Mouse (Mus musculus): ENCODE measurements around the gene Scube3. TPM values are rescaled to one million over a fixed set of nuclear protein-coding genes. Genes with fewer than 3 reads are reported as not detected.
"Not testable (repeated sequence)": the region's sequence is repeated elsewhere in the genome, so short reads cannot be mapped to it uniquely, and the experiment has no call there.

The Scube3 gene
- polyA plus RNA-seq, 1 experiment from 2014 or later, result 6.9 TPM

- ATAC-seq (ENCODE audit: insufficient number of reproducible peaks, low FRiP score, low TSS enrichment, low read depth), result no peak
- H3K36me3 ChIP-seq, result peaks cover 29% of the 10 kb centered on the region
- H3K9me3 ChIP-seq (replicated peaks), result no peaks in the 10 kb centered on the region
- H3K9ac ChIP-seq, result no peak overlapping the region
- H3K4me1 ChIP-seq, result peaks cover 33% of the 10 kb centered on the region
- H3K4me3 ChIP-seq (replicated peaks), result no peak overlapping the region
- H3K4me2 ChIP-seq (replicated peaks), result no peak overlapping the region
- no peak overlapping the region for H3K27ac ChIP-seq (replicated peaks)
- WGBS, result 85% methylated on average over 8 of the region's 8 CpGs
- H3K27me3 ChIP-seq, result no peaks in the 10 kb centered on the region
Measured at GRCm38 (mm10) chr17:28205443-28205842, 63.5 kb downstream of the Scube3 start.

DNA sequence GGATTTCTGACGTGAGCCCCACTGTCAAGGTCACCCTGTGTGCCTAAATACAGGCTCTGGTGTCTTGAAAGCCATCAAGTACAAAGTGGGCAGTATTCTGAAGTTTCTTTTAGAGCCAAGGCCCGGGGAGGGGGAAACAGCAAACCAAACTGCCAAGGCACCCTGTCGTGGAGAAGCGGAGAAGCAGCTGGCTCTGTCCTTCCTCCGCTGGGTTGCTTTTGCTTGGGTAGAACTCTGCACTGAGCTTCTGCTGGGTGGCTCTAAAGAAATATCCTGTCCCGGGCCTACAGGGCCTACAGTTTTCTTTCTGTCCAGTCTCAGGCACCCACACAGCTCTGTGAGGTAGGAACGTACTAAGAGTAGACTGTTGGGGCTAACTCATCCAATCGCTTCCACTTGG is 65.2 kb downstream of the Scube3 start:
- Histone ChIP-seq H3K9me3 (replicated peaks) (no peaks in the 10 kb centered on the region), H3K27ac (replicated peaks) (peak overlapping the region; percentile 91), H3K9ac (peak overlapping the region; percentile 48; the same call in 1 of the 2 replicates), H3K4me1 (peaks cover 33% of the 10 kb centered on the region), H3K36me3 (peaks cover 13% of the 10 kb centered on the region), H3K4me2 (replicated peaks) (peak overlapping the region; percentile 84), H3K27me3 (no peaks in the 10 kb centered on the region), H3K4me3 (replicated peaks) (no peak overlapping the region)
- WGBS, result 64% methylated on average over 8 of the region's 8 CpGs
- ATAC-seq (ENCODE audit: insufficient number of reproducible peaks, low FRiP score, low TSS enrichment, low read depth), result no peak

DNA sequence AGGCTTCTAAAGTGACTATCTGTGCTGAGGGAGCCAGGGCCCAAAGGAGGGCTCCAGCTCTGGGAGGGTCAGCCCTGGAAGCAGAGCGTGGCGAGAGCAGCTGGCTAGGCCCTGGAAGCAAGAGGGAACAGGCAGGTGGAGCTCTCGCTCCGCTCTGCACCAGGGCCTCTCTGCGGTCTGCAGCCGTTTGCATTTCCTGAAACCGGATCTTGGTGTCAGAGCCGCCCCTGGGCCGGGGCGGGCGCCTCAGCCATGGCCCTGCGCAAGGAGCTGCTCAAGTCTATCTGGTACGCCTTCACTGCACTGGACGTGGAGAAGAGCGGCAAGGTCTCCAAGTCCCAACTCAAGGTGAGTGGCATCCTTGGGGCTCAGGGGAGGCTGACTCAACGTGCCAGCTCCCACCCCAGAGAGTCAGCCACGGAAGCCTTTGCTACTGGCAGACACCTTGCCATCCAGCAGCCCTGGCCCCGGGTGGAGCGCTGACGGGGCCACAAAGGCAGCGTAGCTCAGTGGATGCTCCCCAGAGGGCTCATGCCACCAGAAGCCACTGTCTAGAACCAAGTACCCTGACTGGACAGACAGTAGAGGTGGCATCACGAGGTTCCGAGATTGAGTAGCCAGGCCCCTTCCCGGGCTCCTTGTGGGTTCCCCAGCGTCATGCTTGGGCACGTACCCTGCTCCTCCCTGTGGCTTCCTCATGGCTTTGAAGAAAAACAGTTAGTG is 65.8 kb downstream of the Scube3 start, which contains the start of gene Def6:
Def6 (plus strand) TSS at position 188 of the 723 bp plus-strand sequence.
- peak; percentile 91 for ATAC-seq (ENCODE audit: insufficient number of reproducible peaks, low FRiP score, low TSS enrichment, low read depth)
- Histone ChIP-seq H3K9me3 (replicated peaks) (no peaks in the 10 kb centered on the region), H3K4me2 (replicated peaks) (peak within 1 kb of the TSS; percentile 84), H3K4me3 (replicated peaks) (peak within 1 kb of the TSS; percentile 52), H3K4me1 (peaks cover 33% of the 10 kb centered on the region), H3K9ac (peak within 1 kb of the TSS; percentile 48), H3K36me3 (peaks cover 6% of the 10 kb centered on the region), H3K27me3 (no peaks in the 10 kb centered on the region), H3K27ac (replicated peaks) (peak within 1 kb of the TSS; percentile 91)
- 11% methylated on average over 26 of the region's 26 CpGs for WGBS

GRCm38 (mm10) chr17:28208314-28208612 is 66.3 kb downstream of the Scube3 start:
- H3K9me3 ChIP-seq (replicated peaks), result no peaks in the 10 kb centered on the region
- H3K36me3 ChIP-seq, result peaks cover 1% of the 10 kb centered on the region; the same call in 1 of the 2 replicates
- H3K27ac ChIP-seq (replicated peaks), result peak overlapping the region; percentile 91; the same call in 1 of the 2 replicates
- ATAC-seq (ENCODE audit: insufficient number of reproducible peaks, low FRiP score, low TSS enrichment, low read depth), result no peak
- peak overlapping the region; percentile 52 for H3K4me3 ChIP-seq (replicated peaks)
- H3K27me3 ChIP-seq, result no peaks in the 10 kb centered on the region
- H3K9ac ChIP-seq, result peak overlapping the region; percentile 48
- H3K4me1 ChIP-seq, result peaks cover 33% of the 10 kb centered on the region
- peak overlapping the region; percentile 84 for H3K4me2 ChIP-seq (replicated peaks)
- 63% methylated on average over 8 of the region's 8 CpGs for WGBS

GRCm38 (mm10) chr17:28209457-28210110 is 67.6 kb downstream of the Scube3 start:
- no peak overlapping the region for H3K4me2 ChIP-seq (replicated peaks)
- 64% methylated on average over 4 of the region's 4 CpGs for WGBS
- no peaks in the 10 kb centered on the region for H3K36me3 ChIP-seq
- H3K27ac ChIP-seq (replicated peaks), result no peak overlapping the region
- no peaks in the 10 kb centered on the region for H3K9me3 ChIP-seq (replicated peaks)
- no peak overlapping the region for H3K4me3 ChIP-seq (replicated peaks)
- H3K9ac ChIP-seq, result no peak overlapping the region
- peaks cover 33% of the 10 kb centered on the region for H3K4me1 ChIP-seq
- no peaks in the 10 kb centered on the region for H3K27me3 ChIP-seq
- no peak for ATAC-seq (ENCODE audit: insufficient number of reproducible peaks, low FRiP score, low TSS enrichment, low read depth)

DNA sequence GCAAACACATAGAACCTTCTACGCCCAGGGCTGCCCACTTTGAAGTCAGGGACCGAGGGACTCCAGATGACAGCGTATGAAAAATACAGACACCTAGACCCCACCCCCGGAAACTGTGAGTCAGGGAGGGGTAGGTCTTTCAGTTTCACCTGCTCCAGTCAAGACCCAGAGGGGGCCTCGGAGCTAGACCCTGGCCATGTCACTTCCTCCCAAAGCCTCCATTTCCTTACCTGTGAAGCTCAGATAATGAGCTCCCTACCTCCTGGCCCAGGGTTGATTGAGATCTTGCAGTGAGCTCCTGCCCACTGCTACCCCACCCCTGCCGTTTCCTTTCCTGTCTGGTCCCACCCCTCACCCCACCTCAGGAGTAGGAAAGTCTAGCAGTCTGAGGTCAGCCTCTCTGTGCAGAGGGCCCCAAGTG is 70.0 kb downstream of the Scube3 start:
- no peak overlapping the region for H3K4me2 ChIP-seq (replicated peaks)
- H3K9ac ChIP-seq, result no peak overlapping the region
- no peaks in the 10 kb centered on the region for H3K36me3 ChIP-seq
- H3K4me3 ChIP-seq (replicated peaks), result no peak overlapping the region
- whole genome bisulfite sequencing, result 67% methylated on average over 6 of the region's 6 CpGs
- no peak overlapping the region for H3K27ac ChIP-seq (replicated peaks)
- no peaks in the 10 kb centered on the region for H3K9me3 ChIP-seq (replicated peaks)
- peaks cover 26% of the 10 kb centered on the region for H3K4me1 ChIP-seq
- no peak for ATAC-seq (ENCODE audit: insufficient number of reproducible peaks, low FRiP score, low TSS enrichment, low read depth)
- H3K27me3 ChIP-seq, result no peaks in the 10 kb centered on the region

DNA sequence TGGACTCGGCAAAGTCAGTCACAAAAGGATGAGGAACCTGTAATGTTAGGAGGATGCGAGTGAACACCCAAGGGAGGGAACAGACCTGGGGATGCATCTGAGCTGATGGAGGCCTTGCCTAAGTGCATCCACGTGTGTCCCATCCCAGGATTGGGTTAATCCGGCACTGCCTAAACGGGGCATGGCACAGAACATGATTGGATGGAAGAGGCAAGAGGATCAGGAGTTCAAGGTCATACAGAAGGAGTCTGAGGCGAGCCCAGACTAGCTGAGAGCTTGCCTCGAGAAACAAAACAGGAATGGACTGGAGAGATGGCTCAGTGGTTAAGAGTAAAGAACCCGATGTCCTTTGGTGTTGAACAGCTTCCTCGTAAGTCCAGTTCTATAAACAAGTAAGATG is 70.5 kb downstream of the Scube3 start:
- H3K36me3 ChIP-seq, result no peaks in the 10 kb centered on the region
- no peak overlapping the region for H3K27ac ChIP-seq (replicated peaks)
- H3K4me2 ChIP-seq (replicated peaks), result no peak overlapping the region
- 52% methylated on average over 9 of the region's 9 CpGs for WGBS
- H3K4me1 ChIP-seq, result peaks cover 25% of the 10 kb centered on the region
- ATAC-seq (ENCODE audit: insufficient number of reproducible peaks, low FRiP score, low TSS enrichment, low read depth), result no peak
- no peak overlapping the region for H3K4me3 ChIP-seq (replicated peaks)
- H3K27me3 ChIP-seq, result no peaks in the 10 kb centered on the region
- no peak overlapping the region for H3K9ac ChIP-seq
- no peaks in the 10 kb centered on the region for H3K9me3 ChIP-seq (replicated peaks)

DNA sequence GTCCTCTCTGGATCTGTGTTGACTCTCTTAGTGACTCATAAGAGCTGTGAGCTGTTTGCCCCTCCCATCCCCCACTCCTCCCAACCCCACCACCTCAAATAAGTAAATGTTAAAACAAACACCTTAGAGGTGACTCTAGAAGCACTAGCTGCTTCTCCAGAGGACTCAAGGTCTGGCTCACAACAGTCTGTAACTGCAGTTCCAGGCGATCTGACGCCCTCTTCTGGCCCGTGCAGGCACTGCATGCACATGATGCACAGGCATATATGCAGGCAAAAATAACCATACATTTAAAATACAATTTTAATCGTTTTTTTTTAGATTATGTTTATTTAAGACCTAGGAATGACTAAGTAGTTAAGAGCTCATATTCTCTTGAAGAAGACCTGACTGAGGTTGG is 71.3 kb downstream of the Scube3 start:
- no peak overlapping the region for H3K4me2 ChIP-seq (replicated peaks)
- no peak overlapping the region for H3K27ac ChIP-seq (replicated peaks)
- no peak overlapping the region for H3K9ac ChIP-seq
- H3K9me3 ChIP-seq (replicated peaks), result no peaks in the 10 kb centered on the region
- no peaks in the 10 kb centered on the region for H3K27me3 ChIP-seq
- no peak overlapping the region for H3K4me3 ChIP-seq (replicated peaks)
- 32% methylated on average over 4 of the region's 4 CpGs for WGBS
- ATAC-seq (ENCODE audit: insufficient number of reproducible peaks, low FRiP score, low TSS enrichment, low read depth), result no peak
- no peaks in the 10 kb centered on the region for H3K36me3 ChIP-seq
- peaks cover 24% of the 10 kb centered on the region for H3K4me1 ChIP-seq

DNA sequence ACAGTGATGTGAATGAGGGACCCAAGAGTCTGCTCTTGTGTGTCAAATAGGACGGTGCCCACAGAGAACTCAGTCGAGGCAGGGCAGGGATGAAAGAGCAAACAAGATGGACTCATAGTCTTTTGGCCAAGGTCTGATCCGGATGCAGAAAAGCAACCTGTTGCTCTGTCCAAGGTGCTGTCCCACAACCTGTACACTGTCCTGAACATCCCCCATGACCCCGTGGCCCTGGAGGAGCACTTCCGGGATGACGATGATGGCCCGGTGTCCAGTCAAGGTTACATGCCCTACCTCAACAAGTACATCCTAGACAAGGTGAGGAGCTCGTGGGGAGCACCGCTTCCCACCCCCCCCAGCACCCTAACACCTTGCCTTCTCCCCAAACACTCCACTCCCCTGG is 74.8 kb downstream of the Scube3 start:
- Histone ChIP-seq H3K27ac (replicated peaks) (no peak overlapping the region), H3K4me1 (peaks cover 14% of the 10 kb centered on the region), H3K9me3 (replicated peaks) (no peaks in the 10 kb centered on the region), H3K36me3 (no peaks in the 10 kb centered on the region), H3K4me3 (replicated peaks) (no peak overlapping the region), H3K4me2 (replicated peaks) (no peak overlapping the region), H3K27me3 (no peaks in the 10 kb centered on the region), H3K9ac (no peak overlapping the region)
- no peak for ATAC-seq (ENCODE audit: insufficient number of reproducible peaks, low FRiP score, low TSS enrichment, low read depth)
- 85% methylated on average over 9 of the region's 9 CpGs for WGBS

GRCm38 (mm10) chr17:28217721-28218649 is 76.0 kb downstream of the Scube3 start:
- H3K36me3 ChIP-seq, result no peaks in the 10 kb centered on the region
- 19% methylated on average over 23 of the region's 23 CpGs for WGBS
- no peaks in the 10 kb centered on the region for H3K27me3 ChIP-seq
- peak overlapping the region; percentile 70 for H3K27ac ChIP-seq (replicated peaks)
- no peak for ATAC-seq (ENCODE audit: insufficient number of reproducible peaks, low FRiP score, low TSS enrichment, low read depth)
- peak overlapping the region; percentile 15 for H3K4me2 ChIP-seq (replicated peaks)
- H3K9ac ChIP-seq, result no peak overlapping the region
- peak overlapping the region; percentile 15; the same call in 1 of the 2 replicates for H3K4me3 ChIP-seq (replicated peaks)
- H3K4me1 ChIP-seq, result peaks cover 17% of the 10 kb centered on the region
- H3K9me3 ChIP-seq (replicated peaks), result no peaks in the 10 kb centered on the region

DNA sequence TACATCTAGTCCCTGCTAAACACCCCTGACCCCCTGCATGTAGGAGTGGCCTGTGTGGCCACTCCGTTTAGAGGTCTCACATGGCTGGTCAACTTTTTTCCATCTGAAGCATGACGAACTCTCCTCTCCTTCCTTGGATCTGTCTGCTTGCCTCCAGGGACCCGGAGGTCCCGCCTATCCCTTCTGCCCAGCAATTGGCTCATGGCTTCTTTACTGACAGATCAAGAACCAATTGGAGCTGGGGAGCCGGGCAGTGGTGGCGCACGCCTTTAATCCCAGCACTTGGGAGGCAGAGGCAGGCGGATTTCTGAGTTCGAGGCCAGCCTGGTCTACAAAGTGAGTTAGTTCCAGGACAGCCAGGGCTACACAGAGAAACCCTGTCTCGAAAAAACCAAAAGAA is 80.5 kb downstream of the Scube3 start:
- H3K27me3 ChIP-seq; H3K4me3 ChIP-seq (replicated peaks); H3K4me2 ChIP-seq (replicated peaks); H3K9me3 ChIP-seq (replicated peaks); ATAC-seq (ENCODE audit: insufficient number of reproducible peaks, low FRiP score, low TSS enrichment, low read depth); H3K9ac ChIP-seq; H3K36me3 ChIP-seq; H3K27ac ChIP-seq (replicated peaks): not testable (repeated sequence)
- H3K4me1 ChIP-seq, result peaks cover 44% of the 10 kb centered on the region
- 92% methylated on average over 10 of the region's 10 CpGs for WGBS
